Mouse (Mus musculus) kidney, adult 2 months (tissue): ENCODE data around the gene Cfdp1.

ENCODE experiments used
- CTCF ChIP-seq: fragments of 200-500 bp; conservative IDR thresholded peaks from 2 replicates; pipeline ENCODE4 v1.5.1; 2011; ENCODE audit warnings: low read depth, mild to moderate bottlenecking, control low read depth, low read length, moderate library complexity, mixed read lengths; ENCODE audit not compliant: insufficient read depth, insufficient read length
- POLR2A ChIP-seq: fragments of 200-500 bp; IDR thresholded peaks from one replicate; pipeline ENCODE4 v1.6.1; 2011; ENCODE audit warnings: low read depth, low read length, control low read depth

GRCm38 (mm10) chr8:111787683-111788082, 66.4 kb downstream of the Cfdp1 start:
- TF ChIP-seq POLR2A = no peak
- no peak for TF ChIP-seq CTCF
